Mouse (Mus musculus): ENCODE results near the gene Entpd7. TPM values are rescaled to one million over a fixed set of nuclear protein-coding genes. Genes with fewer than 3 reads are reported as not detected.

The Entpd7 gene
- 26.7 and 32.6 TPM in 2 replicates for total RNA-seq (2023)

GRCm38 (mm10) chr19:43689419-43690246, at the start of gene Entpd7:
Gene Entpd7 (plus strand): TSS chr19:43689672.

GRCm38 (mm10) chr19:43674730-43675524, 14.5 kb upstream of the Entpd7 start, which contains the start of gene Slc25a28:
Gene Slc25a28 (minus strand): TSS chr19:43674881.

GRCm38 (mm10) chr19:43752489-43753225, 63.2 kb downstream of the Entpd7 start, which contains the start of the genes Cutc and Cox15:
Gene Cutc (plus strand): TSS chr19:43752996.
Gene Cox15 (minus strand): TSS chr19:43753000.

GRCm38 (mm10) chr19:43781980-43782379, 92.5 kb downstream of the Entpd7 start, which contains the start of gene Abcc2:
Gene Abcc2 (plus strand): TSS chr19:43782192.

Other genes starting within 250 kb of the Entpd7 start
- 0.14 TPM in 1 of 2 replicates, not detected in the other for gene Cnnm1, start 249.2 kb upstream of the Entpd7 start, total RNA-seq (2023)
- gene Got1, start 165.1 kb upstream of the Entpd7 start, total RNA-seq (2023), result 24.5 and 39.0 TPM in 2 replicates
- gene Nkx2-3, start 77.3 kb upstream of the Entpd7 start, total RNA-seq (2023), result not detected in 2 replicates
- gene Slc25a28, start 14.8 kb upstream of the Entpd7 start, total RNA-seq (2023), result 51.7 and 53.3 TPM in 2 replicates
- 5.2 and 6.4 TPM in 2 replicates for gene Cutc, start 63.3 kb downstream of the Entpd7 start, total RNA-seq (2023)
- 8.6 and 20.5 TPM in 2 replicates for gene Cox15, start 63.3 kb downstream of the Entpd7 start, total RNA-seq (2023)
- gene Abcc2, start 92.5 kb downstream of the Entpd7 start, total RNA-seq (2023), result 0.54 and 0.66 TPM in 2 replicates